17 mouse cellular contexts compared by ENCODE assay signal in genomic region chr2:121137371-121137770, GRCm38 (mm10). TPM values are rescaled to one million over a fixed set of nuclear protein-coding genes. Genes with fewer than 3 reads are reported as not detected.
DNase-seq lines count a peak whose midpoint lies in the region; ATAC-seq and TF ChIP-seq lines count a peak whose summit lies in the region.
"Had no signal": no experiment of that assay in that cellular context is flagged by ENCODE, and none has a peak within 500 bp of the region (broad histone marks: within the 10 kb centered on the region; RNA-seq: fewer than 3 reads in every experiment).

No protein-coding gene starts in this region.

- no peaks in the 10 kb centered on the region; the same call in 1 of the 2 replicates for H3K36me3 ChIP-seq in kidney, adult 2 months (ENCODE audit: control insufficient read depth, insufficient read depth, low read length)
- H3K36me3 ChIP-seq in splenic B cell, adult 2 months (ENCODE audit: control insufficient read depth, insufficient read depth, low read length, poor library complexity, severe bottlenecking): no peaks in the 10 kb centered on the region

- WGBS in kidney, adult 2 months: 69% methylated on average over 4 of the region's 4 CpGs

- TF ChIP-seq CTCF in kidney, adult 2 months (conservative IDR thresholded peaks at IDR 0.05; ENCODE audit: insufficient read depth, insufficient read length, low read depth, low read length): no peak

- peak; percentile 15 for DNase-seq in CD4-positive, CD25-positive, alpha-beta regulatory T cell, adult 2 months (ENCODE audit: low read depth, low spot score)
- DNase-seq in kidney, adult 2 months: peak; percentile 26
- DNase-seq in kidney, adult 9 months: no peak
- peak; percentile 8 for DNase-seq in thymus, postnatal 14 days
- no peak for DNase-seq in thymus, adult 18-20 months
- peak; percentile 15 for DNase-seq in splenic B cell, adult 2 months (ENCODE audit: low read depth, low spot score)
- no peak for DNase-seq in embryo, embryonic 9.5 days (ENCODE audit: extremely low spot score)
- DNase-seq: cerebellum, adult 11 months; forebrain, postnatal 0 days; gastrocnemius, postnatal 10 days had no signal

- no peak for TF ChIP-seq POLR2A in kidney, adult 2 months (IDR thresholded peaks at IDR 0.05; ENCODE audit: low read depth, low read length)

- H3K27ac ChIP-seq in kidney, adult 2 months (ENCODE audit: insufficient read depth, low read depth, low read length): no peak overlapping the region
- H3K27ac ChIP-seq: hindbrain, postnatal 0 days; midbrain, embryonic 10.5 days had no signal

- no peak for ATAC-seq in CD4-positive, CD25-positive, alpha-beta regulatory T cell, adult 4 months
- ATAC-seq: activated CD4-positive, CD25-positive, alpha-beta regulatory T cell, adult 4 months; forebrain, postnatal 0 days; hindbrain, postnatal 0 days had no signal

- peaks cover 20% of the 10 kb centered on the region for H3K4me1 ChIP-seq in kidney, adult 2 months (ENCODE audit: control insufficient read depth, insufficient read depth, low read length)

- H3K27me3 ChIP-seq in kidney, adult 2 months (replicated peaks; ENCODE audit: control insufficient read depth, insufficient read depth, low read length): no peaks in the 10 kb centered on the region
- H3K27me3 ChIP-seq in splenic B cell, adult 2 months (ENCODE audit: control insufficient read depth, insufficient read depth, low read length, poor library complexity, severe bottlenecking): no peaks in the 10 kb centered on the region

- no peak overlapping the region for H3K4me3 ChIP-seq in kidney, adult 2 months (ENCODE audit: insufficient read depth, low read depth, low read length)
- H3K4me3 ChIP-seq: midbrain, embryonic 10.5 days had no signal

RNA-seq across cellular contexts. Expression of gene Adal, which starts 2.9 kb away (rescaled TPM):
- polyA plus RNA-seq in CD4-positive, CD25-positive, alpha-beta regulatory T cell, adult 4 months (2017; shearing (Covaris generic)): 10 to 100 TPM; 15.3 to 25.7 TPM
- polyA plus RNA-seq in kidney, adult 2 months (2012; rRNA removed): 5.6 and 8.0 TPM in 2 replicates

RNA-seq across cellular contexts. Expression of gene Lcmt2, which starts 3.1 kb away (rescaled TPM):
- polyA plus RNA-seq in CD4-positive, CD25-positive, alpha-beta regulatory T cell, adult 4 months (2017; shearing (Covaris generic)): 10 to 100 TPM in 1 of 2 experiments, 1 to 10 TPM in 1; 6.7 to 12.3 TPM
- 9.8 and 11.6 TPM in 2 replicates for polyA plus RNA-seq in kidney, adult 2 months (2012; rRNA removed)

RNA-seq across cellular contexts. Expression of gene Tgm7, which starts 27.8 kb away (rescaled TPM):
- polyA plus RNA-seq in CD4-positive, CD25-positive, alpha-beta regulatory T cell, adult 4 months (2017; shearing (Covaris generic)): under 1 TPM in 1 of 2 experiments, not detected in 1; 0.30 TPM
- polyA plus RNA-seq in kidney, adult 2 months (2012; rRNA removed): 0.08 and 0.15 TPM in 2 replicates
- polyA plus RNA-seq: forebrain, postnatal 0 days; hindbrain, postnatal 0 days; large intestine, adult 2 months; midbrain, embryonic 10.5 days; neural tube, embryonic 11.5 days; small intestine, adult 2 months had no signal

RNA-seq across cellular contexts. Expression of gene Tubgcp4, which starts 33.1 kb away (rescaled TPM):
- polyA plus RNA-seq in CD4-positive, CD25-positive, alpha-beta regulatory T cell, adult 4 months (2017; shearing (Covaris generic)): 100 to 1,000 TPM in 1 of 2 experiments, 10 to 100 TPM in 1; 92.2 to 131 TPM
- 25.8 and 29.7 TPM in 2 replicates for polyA plus RNA-seq in kidney, adult 2 months (2012; rRNA removed)

RNA-seq across cellular contexts. Expression of gene Zscan29, which starts 33.6 kb away (rescaled TPM):
- polyA plus RNA-seq in CD4-positive, CD25-positive, alpha-beta regulatory T cell, adult 4 months (2017; shearing (Covaris generic)): 10 to 100 TPM; 30.4 to 44.1 TPM
- 4.8 and 5.8 TPM in 2 replicates for polyA plus RNA-seq in kidney, adult 2 months (2012; rRNA removed)

Comparison
In these comparisons a context has a peak if more than half of its experiments do, and no peak if none do; other contexts are left out.
1. DNase-seq: peak in CD4-positive, CD25-positive, alpha-beta regulatory T cell, adult 2 months (single experiment), kidney, adult 2 months (single experiment), thymus, postnatal 14 days (single experiment) and splenic B cell, adult 2 months (single experiment); none in kidney, adult 9 months (single experiment), thymus, adult 18-20 months (0 of 2) and embryo, embryonic 9.5 days (single experiment).